Mouse (Mus musculus) liver, embryonic 13.5 days (tissue): Measurements from ENCODE around the gene Lamp3. TPM values are rescaled to one million over a fixed set of nuclear protein-coding genes. Genes with fewer than 3 reads are reported as not detected.
"Not testable (repeated sequence)": the region's sequence is repeated elsewhere in the genome, so short reads cannot be mapped to it uniquely, and the experiment has no call there.

Experiments used
- ATAC-seq: fragments of 200-750 bp; cut with Nextera tagmentation; 2 replicates; pipeline ENCODE4 v1.8.0; 2017; ENCODE audit warnings: low read depth, mild to moderate bottlenecking, moderate number of reproducible peaks, moderate library complexity
- DNase-seq: peaks from one replicate; pipeline ENCODE4 v3.0.0; 2022
- H3K27ac ChIP-seq: fragments of 300-500 bp; sonication (generic); 2 replicates; pipeline ENCODE4 v1.5.1; 2015; ENCODE audit warnings: moderate library complexity, mild to moderate bottlenecking, inconsistent platforms
- H3K27me3 ChIP-seq: fragments of 300-500 bp; sonication (generic); 2 replicates; pipeline ENCODE4 v1.6.1; 2015; ENCODE audit warnings: mild to moderate bottlenecking, inconsistent platforms
- H3K36me3 ChIP-seq: fragments of 300-500 bp; sonication (generic); 2 replicates; pipeline ENCODE4 v1.6.1; 2015; ENCODE audit warnings: mild to moderate bottlenecking, inconsistent platforms
- H3K4me1 ChIP-seq: fragments of 300-500 bp; sonication (generic); replicated peaks from 2 replicates; pipeline ENCODE4 v1.6.1; 2015; ENCODE audit warnings: inconsistent platforms
- H3K4me2 ChIP-seq: fragments of 300-500 bp; sonication (generic); 2 replicates; pipeline ENCODE4 v1.6.1; 2015; ENCODE audit warnings: inconsistent platforms, mild to moderate bottlenecking, moderate library complexity
- H3K4me3 ChIP-seq: fragments of 300-500 bp; sonication (generic); replicated peaks from 2 replicates; pipeline ENCODE4 v1.5.1; 2015; ENCODE audit warnings: mild to moderate bottlenecking, inconsistent platforms
- H3K9ac ChIP-seq: fragments of 300-500 bp; sonication (generic); 2 replicates; pipeline ENCODE4 v1.6.1; 2015; ENCODE audit warnings: mild to moderate bottlenecking, inconsistent platforms
- H3K9me3 ChIP-seq: fragments of 300-500 bp; sonication (generic); replicated peaks from 2 replicates; pipeline ENCODE4 v1.6.1; 2016; ENCODE audit warnings: inconsistent platforms
- WGBS: fragments of 180-500 bp; shearing (Covaris S2); methylation state at CpG from one replicate; pipeline ENCODE4 v1.1.7; 2015; ENCODE audit not compliant: insufficient replicate concordance; 5-methylcytosine and 5-hydroxymethylcytosine counted together
- polyA plus RNA-seq: library from polyadenylated mRNA; unstranded; fragments of >200 nt; fragmentation: Nextera tagmentation; extraction: Ambion mirVana; gene quantifications from 2 replicates; pipeline ENCODE4 v1.2.1, GENCODE M21; 2015

The Lamp3 gene
- 0.03 and 0.07 TPM in 2 replicates for polyA plus RNA-seq

- no peaks in the 10 kb centered on the region for H3K4me1 ChIP-seq
- ATAC-seq (no peak), DNase-seq (no peak)
- H3K9me3 ChIP-seq: no peaks in the 10 kb centered on the region
- no peak within 1 kb of the TSS for H3K4me3 ChIP-seq
- no peaks in the 10 kb centered on the region for H3K36me3 ChIP-seq
- no peak within 1 kb of the TSS for H3K27ac ChIP-seq
- H3K27me3 ChIP-seq: no peaks in the 10 kb centered on the region
- H3K4me2 ChIP-seq: no peak within 1 kb of the TSS
- H3K9ac ChIP-seq: no peak within 1 kb of the TSS
Measured at GRCm38 (mm10) chr16:19706216-19706615, at the start of gene Lamp3. TSS of gene Lamp3 (minus strand) at chr16:19706375.

GRCm38 (mm10) chr16:19732896-19733295, 26.7 kb upstream of the Lamp3 start:
- WGBS: 50% methylated on average over 1 of the region's 1 CpGs
- Histone ChIP-seq H3K4me2 (no peak overlapping the region), H3K9me3 (no peaks in the 10 kb centered on the region), H3K36me3 (no peaks in the 10 kb centered on the region), H3K27me3 (no peaks in the 10 kb centered on the region), H3K4me1 (no peaks in the 10 kb centered on the region), H3K9ac (no peak overlapping the region), H3K27ac (no peak overlapping the region), H3K4me3 (no peak overlapping the region)
- DNase-seq (no peak), ATAC-seq (no peak)

GRCm38 (mm10) chr16:19724139-19724538, 18.0 kb upstream of the Lamp3 start:
- 33% methylated on average over 2 of the region's 2 CpGs for WGBS

GRCm38 (mm10) chr16:19720959-19721358, 14.8 kb upstream of the Lamp3 start:
- no peaks in the 10 kb centered on the region for H3K36me3 ChIP-seq
- H3K9ac ChIP-seq: no peak overlapping the region
- WGBS: 29% methylated on average over 2 of the region's 2 CpGs
- no peaks in the 10 kb centered on the region for H3K9me3 ChIP-seq
- DNase-seq (no peak), ATAC-seq (no peak)
- H3K4me1 ChIP-seq: no peaks in the 10 kb centered on the region
- no peak overlapping the region for H3K27ac ChIP-seq
- no peak overlapping the region for H3K4me2 ChIP-seq
- H3K27me3 ChIP-seq: no peaks in the 10 kb centered on the region
- H3K4me3 ChIP-seq: no peak overlapping the region

More at GRCm38 (mm10) chr16:19724139-19724538, 18.0 kb upstream of the Lamp3 start:
- not testable (repeated sequence) for H3K9me3 ChIP-seq, H3K4me1 ChIP-seq, H3K4me2 ChIP-seq, ATAC-seq, H3K36me3 ChIP-seq, DNase-seq, H3K4me3 ChIP-seq, H3K27me3 ChIP-seq, H3K27ac ChIP-seq, H3K9ac ChIP-seq

- no peak overlapping the region for H3K4me3 ChIP-seq
- ATAC-seq (no peak), DNase-seq (no peak)
- no peaks in the 10 kb centered on the region for H3K9me3 ChIP-seq
- no peak overlapping the region for H3K27ac ChIP-seq
- H3K27me3 ChIP-seq: no peaks in the 10 kb centered on the region
- WGBS: 70% methylated on average over 1 of the region's 1 CpGs
- no peak overlapping the region for H3K9ac ChIP-seq
- H3K4me2 ChIP-seq: no peak overlapping the region
- H3K36me3 ChIP-seq: no peaks in the 10 kb centered on the region
- no peaks in the 10 kb centered on the region for H3K4me1 ChIP-seq
Measured at GRCm38 (mm10) chr16:19707381-19707780, 1.2 kb upstream of the Lamp3 start.

- Histone ChIP-seq H3K9me3 (no peaks in the 10 kb centered on the region), H3K4me1 (no peaks in the 10 kb centered on the region), H3K27me3 (no peaks in the 10 kb centered on the region), H3K27ac (no peak overlapping the region), H3K4me3 (no peak overlapping the region), H3K4me2 (no peak overlapping the region), H3K36me3 (no peaks in the 10 kb centered on the region), H3K9ac (no peak overlapping the region)
- DNase-seq: no peak
- ATAC-seq: no peak
Measured at GRCm38 (mm10) chr16:19699207-19699606, 7.0 kb downstream of the Lamp3 start.

GRCm38 (mm10) chr16:19670768-19671357, 35.3 kb downstream of the Lamp3 start:
- 66% methylated on average over 2 of the region's 2 CpGs for WGBS
- ATAC-seq: no peak
- Histone ChIP-seq H3K27ac (no peak overlapping the region), H3K4me3 (no peak overlapping the region), H3K27me3 (no peaks in the 10 kb centered on the region), H3K9ac (no peak overlapping the region), H3K9me3 (no peaks in the 10 kb centered on the region), H3K36me3 (no peaks in the 10 kb centered on the region), H3K4me2 (no peak overlapping the region), H3K4me1 (no peaks in the 10 kb centered on the region)
- DNase-seq: no peak

- DNase-seq (no peak), ATAC-seq (no peak)
- Histone ChIP-seq H3K9me3 (no peaks in the 10 kb centered on the region), H3K9ac (no peak overlapping the region), H3K4me3 (no peak overlapping the region), H3K27me3 (no peaks in the 10 kb centered on the region), H3K4me2 (no peak overlapping the region), H3K27ac (no peak overlapping the region), H3K4me1 (no peaks in the 10 kb centered on the region), H3K36me3 (no peaks in the 10 kb centered on the region)
- WGBS: 34% methylated on average over 1 of the region's 1 CpGs
Measured at GRCm38 (mm10) chr16:19666312-19666711, 39.9 kb downstream of the Lamp3 start.

GRCm38 (mm10) chr16:19629816-19630215, 76.4 kb downstream of the Lamp3 start, which contains the start of gene Olfr171:
TSS of gene Olfr171 (minus strand) at chr16:19629916.
- no peak for DNase-seq
- H3K4me3 ChIP-seq: no peak within 1 kb of the TSS
- WGBS: 56% methylated on average over 1 of the region's 1 CpGs
- ATAC-seq: no peak
- no peaks in the 10 kb centered on the region for H3K36me3 ChIP-seq
- no peak within 1 kb of the TSS for H3K27ac ChIP-seq
- no peaks in the 10 kb centered on the region for H3K4me1 ChIP-seq
- peaks cover 3% of the 10 kb centered on the region; the same call in 1 of the 2 replicates for H3K9me3 ChIP-seq
- no peak within 1 kb of the TSS for H3K9ac ChIP-seq
- H3K4me2 ChIP-seq: no peak within 1 kb of the TSS
- no peaks in the 10 kb centered on the region for H3K27me3 ChIP-seq

- not testable (repeated sequence) for H3K4me2 ChIP-seq, H3K4me3 ChIP-seq
- WGBS: 67% methylated on average over 2 of the region's 2 CpGs
Measured at GRCm38 (mm10) chr16:19611782-19612181, 94.4 kb downstream of the Lamp3 start, which contains the start of gene Olfr170. TSS of gene Olfr170 (minus strand) at chr16:19611882.

More at GRCm38 (mm10) chr16:19611782-19612181, 94.4 kb downstream of the Lamp3 start, which contains the start of gene Olfr170:
- not testable (repeated sequence) for H3K9me3 ChIP-seq, H3K27me3 ChIP-seq, H3K36me3 ChIP-seq, DNase-seq, H3K9ac ChIP-seq, H3K4me1 ChIP-seq, H3K27ac ChIP-seq, ATAC-seq
